Mouse (Mus musculus) stomach, adult 2 months (tissue): Measurements from ENCODE around the gene AU022751. TPM values are rescaled to one million over a fixed set of nuclear protein-coding genes. Genes with fewer than 3 reads are reported as not detected.

Experiments used
- polyA plus RNA-seq: library from polyadenylated mRNA; depleted of rRNA; stranded (reverse); fragments of >200 nt; gene quantifications from 2 replicates; pipeline ENCODE4 v1.2.3, GENCODE M21; 2012; rRNA removed

AU022751 gene
- polyA plus RNA-seq: not detected in 2 replicates

DNA sequence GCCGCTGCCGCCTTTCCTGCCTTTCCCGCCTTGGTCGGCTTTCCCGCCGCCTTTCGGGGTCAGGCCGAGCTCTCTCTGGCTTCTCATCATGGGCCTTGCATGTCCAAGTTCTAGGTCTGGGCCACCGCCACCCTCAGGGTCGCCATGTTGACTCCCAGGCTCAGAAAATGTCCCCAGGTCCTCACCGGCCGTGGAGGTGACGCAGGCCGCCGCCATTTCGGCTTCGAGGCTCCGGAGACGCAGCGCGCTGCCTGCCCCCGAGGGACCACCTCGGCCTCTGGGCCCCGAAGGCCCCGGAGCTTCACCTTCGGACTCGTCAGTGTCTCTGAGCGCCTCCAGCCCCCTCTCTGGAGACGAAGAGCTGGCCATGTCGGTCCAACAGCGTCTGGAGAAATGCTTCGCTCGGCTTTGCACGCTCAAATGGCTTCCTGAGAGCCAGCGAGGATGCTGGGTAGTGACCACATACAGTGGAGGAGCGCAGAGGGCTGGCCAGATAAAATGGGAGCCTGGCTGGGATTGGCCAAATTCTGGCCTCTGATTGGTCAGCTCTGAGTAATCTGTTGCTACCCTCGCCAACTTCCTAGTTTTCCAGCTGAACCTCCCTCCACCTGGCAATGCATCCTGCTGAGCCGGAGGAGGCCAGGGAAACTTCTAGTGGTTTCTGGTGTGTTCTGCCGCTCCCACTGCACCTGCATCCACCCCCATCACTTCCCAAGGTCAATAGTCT lies at the start of gene AU022751:
Gene AU022751 (minus strand): TSS at position 466 of the 727 bp plus-strand sequence.

DNA sequence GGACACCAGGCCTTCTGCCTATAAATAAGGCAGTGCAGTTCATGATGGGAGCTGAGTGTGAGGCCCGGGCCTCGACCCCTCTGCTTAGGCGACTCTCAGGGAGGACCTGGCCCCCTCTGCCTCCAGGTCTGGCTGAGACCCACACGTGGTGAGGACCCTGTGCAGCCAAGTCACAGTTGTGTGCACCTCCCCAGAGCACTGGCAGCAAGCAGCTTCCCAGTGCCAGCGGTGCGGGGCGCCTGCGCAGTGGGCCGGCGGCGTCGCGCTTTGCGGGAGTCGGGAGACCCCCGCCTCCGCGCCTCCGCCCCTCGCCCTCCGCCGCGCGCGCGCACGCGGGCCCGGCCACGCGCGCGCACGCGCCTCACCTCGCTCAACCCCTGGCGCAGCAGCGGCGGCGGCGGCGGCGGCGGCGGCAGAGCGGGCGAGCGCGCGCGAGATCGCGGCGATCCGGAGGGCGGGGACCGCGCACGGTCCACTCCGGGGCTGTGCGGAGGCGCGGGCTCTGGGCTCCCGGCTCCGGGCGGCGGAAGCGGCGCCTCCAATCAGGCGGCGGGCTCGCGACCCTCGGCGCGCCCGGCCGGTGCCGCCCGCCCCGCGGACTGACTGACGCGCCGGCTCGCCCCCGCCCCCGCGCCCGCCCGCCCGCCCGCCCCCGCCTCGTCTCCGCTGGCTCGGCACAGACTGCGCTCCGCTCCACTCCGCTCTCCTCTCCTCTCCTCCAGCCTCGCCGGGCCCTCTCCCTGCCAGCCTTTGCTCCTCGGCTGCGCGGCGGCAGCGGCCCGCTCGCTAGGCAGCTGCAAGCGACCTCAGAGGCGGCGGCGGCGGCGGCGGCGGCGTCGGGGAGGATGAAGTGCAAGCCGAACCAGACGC lies 35.9 kb downstream of the AU022751 start, which contains the start of gene Nudt11:
Gene Nudt11 (plus strand): TSS at position 388 of the 870 bp plus-strand sequence.

Other genes starting within 250 kb of the AU022751 start
- gene Nudt11, start 36.0 kb downstream of the AU022751 start, polyA plus RNA-seq: 0.18 and 0.24 TPM in 2 replicates
- gene Nudt10, start 89.6 kb upstream of the AU022751 start, polyA plus RNA-seq: 0.04 and 0.06 TPM in 2 replicates
- gene Bmp15, start 237.3 kb upstream of the AU022751 start, polyA plus RNA-seq: not detected in 2 replicates